19 mouse cellular contexts compared by ENCODE assay signal in the genomic region with DNA sequence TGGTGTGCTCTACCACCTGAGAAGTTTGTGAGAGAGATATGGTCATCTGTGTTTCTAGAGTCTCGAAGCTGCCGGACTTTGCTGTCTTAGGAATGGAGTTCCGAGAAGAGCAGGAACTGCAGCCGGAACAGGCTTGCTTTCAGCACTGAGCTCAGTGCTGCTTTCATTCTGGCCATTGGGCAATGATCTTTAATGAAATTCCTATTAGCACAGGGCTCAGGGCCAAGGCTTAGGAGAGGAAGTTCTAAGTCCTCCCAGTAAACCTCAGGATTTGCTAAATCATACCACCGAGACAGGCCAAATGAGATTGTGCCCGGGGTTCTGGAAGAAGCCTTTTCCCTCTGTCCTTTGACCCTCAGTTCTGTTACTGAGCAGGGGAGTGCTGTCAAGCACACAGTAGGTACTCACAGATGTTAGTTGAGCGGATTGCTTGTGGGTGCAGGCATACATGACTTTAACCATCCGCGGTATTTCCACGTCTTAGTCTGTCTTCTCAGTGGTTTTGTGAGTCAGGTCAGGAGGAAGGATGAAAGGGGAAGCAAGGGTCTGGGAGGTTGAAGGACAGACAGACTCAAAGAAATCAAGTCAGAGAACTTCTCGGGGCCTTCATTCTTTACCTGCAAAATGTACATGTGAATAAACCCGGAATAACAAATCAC. TPM values are rescaled to one million over a fixed set of nuclear protein-coding genes. Genes with fewer than 3 reads are reported as not detected.
A peak's percentile ranks its signal among the peaks of the same experiment; 100 is the strongest.
DNase-seq lines count a peak whose midpoint lies in the region; ATAC-seq and TF ChIP-seq lines count a peak whose summit lies in the region.
"Had no signal": no experiment of that assay in that cellular context is flagged by ENCODE, and none has a peak within 500 bp of the region (broad histone marks: within the 10 kb centered on the region; RNA-seq: fewer than 3 reads in every experiment).

No protein-coding gene starts in this region.

- H3K4me1 ChIP-seq in liver, adult 2 months (ENCODE audit: control insufficient read depth, insufficient read depth, low read length) = no peaks in the 10 kb centered on the region
- no peaks in the 10 kb centered on the region for H3K4me1 ChIP-seq in liver, postnatal 0 days (ENCODE audit: insufficient read depth)
- H3K4me1 ChIP-seq in lung, postnatal 0 days (ENCODE audit: insufficient read depth, low read depth, low read length) = no peaks in the 10 kb centered on the region
- no peaks in the 10 kb centered on the region for H3K4me1 ChIP-seq in midbrain, embryonic 10.5 days
- H3K4me1 ChIP-seq in limb, embryonic 10.5 days = no peaks in the 10 kb centered on the region
- H3K4me1 ChIP-seq: embryonic facial prominence, embryonic 15.5 days; forebrain, embryonic 12.5 days; limb, embryonic 12.5 days had no signal

- TF ChIP-seq POLR2A in liver, adult 2 months (IDR thresholded peaks at IDR 0.05; ENCODE audit: extremely low read depth, insufficient read depth, low read length) = no peak

- no peaks in the 10 kb centered on the region for H3K9me3 ChIP-seq in liver, postnatal 0 days (ENCODE audit: low read length)
- H3K9me3 ChIP-seq in lung, postnatal 0 days (ENCODE audit: low read length) = no peaks in the 10 kb centered on the region
- no peaks in the 10 kb centered on the region for H3K9me3 ChIP-seq in midbrain, embryonic 10.5 days (replicated peaks)
- no peaks in the 10 kb centered on the region for H3K9me3 ChIP-seq in limb, embryonic 10.5 days (replicated peaks)
- H3K9me3 ChIP-seq: embryonic facial prominence, embryonic 15.5 days; forebrain, embryonic 12.5 days; limb, embryonic 12.5 days; liver, embryonic 15.5 days had no signal

- intact Hi-C loops in heart, postnatal 25 days (cut with DNase I) = no loop called here

- no peak overlapping the region for H3K9ac ChIP-seq in liver, adult 2 months (ENCODE audit: low read depth, low read length)
- no peak overlapping the region for H3K9ac ChIP-seq in liver, postnatal 0 days (replicated peaks)
- no peak overlapping the region for H3K9ac ChIP-seq in lung, postnatal 0 days (replicated peaks; ENCODE audit: low read depth)
- H3K9ac ChIP-seq: embryonic facial prominence, embryonic 15.5 days; forebrain, embryonic 12.5 days; limb, embryonic 12.5 days; liver, embryonic 15.5 days had no signal

- no peaks in the 10 kb centered on the region for H3K79me2 ChIP-seq in liver, adult 2 months (ENCODE audit: control insufficient read depth, insufficient read depth, low read length)

- H3K4me3 ChIP-seq in liver, adult 2 months (ENCODE audit: insufficient read depth, low read depth, low read length) = no peak overlapping the region
- H3K4me3 ChIP-seq in liver, postnatal 0 days (ENCODE audit: low read depth, low read length) = no peak overlapping the region
- no peak overlapping the region for H3K4me3 ChIP-seq in lung, postnatal 0 days (ENCODE audit: low read depth, low read length)
- H3K4me3 ChIP-seq in midbrain, embryonic 10.5 days = no peak overlapping the region
- no peak overlapping the region for H3K4me3 ChIP-seq in limb, embryonic 10.5 days
- H3K4me3 ChIP-seq: embryonic facial prominence, embryonic 15.5 days; forebrain, embryonic 12.5 days; limb, embryonic 12.5 days; liver, embryonic 15.5 days had no signal

- no peaks in the 10 kb centered on the region for H3K36me3 ChIP-seq in liver, adult 2 months (ENCODE audit: control insufficient read depth, insufficient read depth, low read length)
- H3K36me3 ChIP-seq in liver, postnatal 0 days (replicated peaks; ENCODE audit: insufficient read depth, low read length) = no peaks in the 10 kb centered on the region; the same call in 1 of the 2 replicates
- no peaks in the 10 kb centered on the region for H3K36me3 ChIP-seq in lung, postnatal 0 days (ENCODE audit: insufficient read depth, low read length)
- H3K36me3 ChIP-seq in midbrain, embryonic 10.5 days = peaks cover 72% of the 10 kb centered on the region
- peaks cover 54% of the 10 kb centered on the region for H3K36me3 ChIP-seq in limb, embryonic 10.5 days

- DNase-seq in heart, adult 11 months = peak; percentile 84
- DNase-seq in heart, postnatal 25 days (ENCODE audit: low spot score) = no peak
- peak; percentile 16 for DNase-seq in liver, adult 2 months (ENCODE audit: extremely low read depth, low read depth, low spot score)
- no peak for DNase-seq in liver, postnatal 0 days
- peak; percentile 66 for DNase-seq in lung, postnatal 0 days (ENCODE audit: low spot score)
- no peak for DNase-seq in midbrain, embryonic 10.5 days (ENCODE audit: low spot score)
- DNase-seq in limb, embryonic 10.5 days (ENCODE audit: low spot score) = no peak
- DNase-seq: cerebellum, adult 2 months; heart, postnatal 14 days; spleen, adult 18-20 months; thymus, postnatal 25 days had no signal

- H3K4me2 ChIP-seq in liver, postnatal 0 days (ENCODE audit: low read depth, low read length) = no peak overlapping the region
- no peak overlapping the region for H3K4me2 ChIP-seq in lung, postnatal 0 days (replicated peaks; ENCODE audit: low read depth, low read length)
- H3K4me2 ChIP-seq: embryonic facial prominence, embryonic 15.5 days; forebrain, embryonic 12.5 days; limb, embryonic 12.5 days; liver, embryonic 15.5 days had no signal

- WGBS in liver, adult 2 months = 85% methylated on average over 12 of the region's 12 CpGs
- 65% methylated on average over 12 of the region's 12 CpGs for WGBS in liver, postnatal 0 days (ENCODE audit: insufficient replicate concordance)
- WGBS in lung, postnatal 0 days = 88% methylated on average over 12 of the region's 12 CpGs
- 93% methylated on average over 12 of the region's 12 CpGs for WGBS in midbrain, embryonic 10.5 days
- 97% methylated on average over 12 of the region's 12 CpGs for WGBS in limb, embryonic 10.5 days

- no peak for ATAC-seq in liver, postnatal 0 days
- ATAC-seq in lung, postnatal 0 days = 0 out of 2 replicates have a peak, but pooled peaks have one; percentile 37
- ATAC-seq in neutrophil, adult 5-6 weeks (ENCODE audit: extremely low read depth, insufficient number of reproducible peaks, low FRiP score, poor library complexity, severe bottlenecking) = peak; percentile 18; the same call in 1 of the 2 replicates
- ATAC-seq: hindbrain, embryonic 16.5 days; Patski had no signal

- no peak for TF ChIP-seq EP300 in liver, postnatal 0 days (IDR thresholded peaks at IDR 0.05; ENCODE audit: low read depth)
- no peak for TF ChIP-seq EP300 in lung, postnatal 0 days (IDR thresholded peaks at IDR 0.05)

- no peak for TF ChIP-seq CTCF in liver, adult 2 months (IDR thresholded peaks at IDR 0.05; ENCODE audit: low read depth, low read length)
- no peak for TF ChIP-seq CTCF in liver, postnatal 0 days (IDR thresholded peaks at IDR 0.05; ENCODE audit: low read depth)
- no peak for TF ChIP-seq CTCF in lung, postnatal 0 days (IDR thresholded peaks at IDR 0.05)

- no peaks in the 10 kb centered on the region; the same call in 1 of the 2 replicates for H3K27me3 ChIP-seq in liver, adult 2 months (ENCODE audit: control insufficient read depth, insufficient read depth, low read length)
- no peaks in the 10 kb centered on the region for H3K27me3 ChIP-seq in liver, postnatal 0 days (ENCODE audit: insufficient read depth, low read length)
- H3K27me3 ChIP-seq in lung, postnatal 0 days (replicated peaks; ENCODE audit: insufficient read depth, low read length) = no peaks in the 10 kb centered on the region
- no peaks in the 10 kb centered on the region for H3K27me3 ChIP-seq in midbrain, embryonic 10.5 days (ENCODE audit: low read depth, poor library complexity, severe bottlenecking)
- H3K27me3 ChIP-seq in limb, embryonic 10.5 days (ENCODE audit: low read depth, poor library complexity, severe bottlenecking) = no peaks in the 10 kb centered on the region
- H3K27me3 ChIP-seq: embryonic facial prominence, embryonic 15.5 days; forebrain, embryonic 12.5 days; limb, embryonic 12.5 days; liver, embryonic 15.5 days; Patski had no signal

- no peak overlapping the region for H3K27ac ChIP-seq in liver, adult 2 months (replicated peaks; ENCODE audit: insufficient read depth, low read depth, low read length)
- H3K27ac ChIP-seq in liver, postnatal 0 days (ENCODE audit: low read depth) = no peak overlapping the region
- H3K27ac ChIP-seq in lung, postnatal 0 days (ENCODE audit: low read length) = no peak overlapping the region
- H3K27ac ChIP-seq in midbrain, embryonic 10.5 days (replicated peaks) = no peak overlapping the region
- H3K27ac ChIP-seq in limb, embryonic 10.5 days = no peak overlapping the region
- H3K27ac ChIP-seq: embryonic facial prominence, embryonic 15.5 days; forebrain, embryonic 12.5 days; kidney, postnatal 0 days; limb, embryonic 12.5 days; liver, embryonic 15.5 days had no signal

RNA-seq across cellular contexts. Expression of gene Agpat4, which starts 16.6 kb away (rescaled TPM):
- total RNA-seq in heart, postnatal 25 days (2021) = 1 to 10 TPM; 4.5 to 5.1 TPM
- total RNA-seq in liver, adult 2 months (2014; rRNA removed) = 1.0 and 1.2 TPM in 2 replicates
- 0.60 and 1.0 TPM in 2 replicates for polyA plus RNA-seq in liver, adult 2 months (2012; rRNA removed)
- polyA plus RNA-seq in liver, postnatal 0 days (2015; fragmentation: Nextera tagmentation; extraction: Ambion mirVana) = 9.3 and 10.2 TPM in 2 replicates
- polyA plus RNA-seq in lung, postnatal 0 days (2015; fragmentation: Nextera tagmentation; extraction: Ambion mirVana) = 58.2 and 66.2 TPM in 2 replicates
- total RNA-seq in neutrophil, adult 5-6 weeks (2017) = 10.9 and 11.3 TPM in 2 replicates
- 43.4 and 43.7 TPM in 2 replicates for polyA plus RNA-seq in midbrain, embryonic 10.5 days (2016; fragmentation: Nextera tagmentation; extraction: Ambion mirVana)
- polyA plus RNA-seq in limb, embryonic 10.5 days (2016; fragmentation: Nextera tagmentation; extraction: Ambion mirVana) = 37.4 and 38.2 TPM in 2 replicates

Comparison
In these comparisons a context has a peak if more than half of its experiments do, and no peak if none do; other contexts are left out.
1. DNase-seq: peak in heart, adult 11 months (single experiment), liver, adult 2 months (single experiment) and lung, postnatal 0 days (single experiment); none in heart, postnatal 25 days (single experiment), liver, postnatal 0 days (single experiment), midbrain, embryonic 10.5 days (single experiment) and limb, embryonic 10.5 days (single experiment).